In genomic region chr3:89490790-89491189, GRCm38 (mm10) we compare ENCODE assay signal across 17 mouse cellular contexts. TPM values are rescaled to one million over a fixed set of nuclear protein-coding genes. Genes with fewer than 3 reads are reported as not detected.
DNase-seq lines count a peak whose midpoint lies in the region; ATAC-seq and TF ChIP-seq lines count a peak whose summit lies in the region.
"Had no signal": no experiment of that assay in that cellular context is flagged by ENCODE, and none has a peak within 500 bp of the region (broad histone marks: within the 10 kb centered on the region; RNA-seq: fewer than 3 reads in every experiment).

No protein-coding gene starts in this region.

- TF ChIP-seq POLR2A in liver, adult 2 months (IDR thresholded peaks at IDR 0.05; ENCODE audit: extremely low read depth, insufficient read depth, low read length) = no peak
- no peak for TF ChIP-seq POLR2A in ES-Bruce4 (IDR thresholded peaks at IDR 0.05; ENCODE audit: insufficient read depth, low read length)

- no peaks in the 10 kb centered on the region for H3K36me3 ChIP-seq in liver, adult 2 months (ENCODE audit: control insufficient read depth, insufficient read depth, low read length)
- H3K36me3 ChIP-seq in liver, embryonic 11.5 days (ENCODE audit: control insufficient read depth, insufficient read depth, low read length) = no peaks in the 10 kb centered on the region
- no peaks in the 10 kb centered on the region for H3K36me3 ChIP-seq in ES-Bruce4 (ENCODE audit: control insufficient read depth, insufficient read depth, low read length, poor library complexity, severe bottlenecking)
- no peaks in the 10 kb centered on the region for H3K36me3 ChIP-seq in hindbrain, embryonic 16.5 days (ENCODE audit: control insufficient read depth, insufficient read depth, low read length)
- H3K36me3 ChIP-seq: forebrain, embryonic 12.5 days; midbrain, embryonic 13.5 days had no signal

- H3K9ac ChIP-seq in liver, adult 2 months (ENCODE audit: low read depth, low read length) = no peak overlapping the region
- no peak overlapping the region for H3K9ac ChIP-seq in liver, embryonic 11.5 days (ENCODE audit: low read depth, low read length)
- H3K9ac ChIP-seq in ES-Bruce4 (ENCODE audit: low read depth, poor library complexity, severe bottlenecking) = no peak overlapping the region
- H3K9ac ChIP-seq in hindbrain, embryonic 16.5 days (ENCODE audit: low read depth, low read length) = no peak overlapping the region
- H3K9ac ChIP-seq: forebrain, embryonic 12.5 days; midbrain, embryonic 13.5 days had no signal

- DNase-seq in liver, adult 2 months (ENCODE audit: extremely low read depth, low read depth, low spot score) = no peak
- no peak for DNase-seq in liver, embryonic 11.5 days (ENCODE audit: low spot score)
- DNase-seq in 416B (ENCODE audit: low read depth) = peak; percentile 26
- DNase-seq in induced T-regulatory cell, adult 2 months (ENCODE audit: low read depth) = peak; percentile 36
- DNase-seq in cerebellum, adult 9-11 months = no peak
- DNase-seq: cerebellum, adult 11 months; cerebellum, postnatal 25 days; kidney, adult 9 months; lung, adult 18-20 months had no signal

- no peaks in the 10 kb centered on the region for H3K27me3 ChIP-seq in liver, adult 2 months (ENCODE audit: control insufficient read depth, insufficient read depth, low read length)
- peaks cover 3% of the 10 kb centered on the region for H3K27me3 ChIP-seq in liver, embryonic 11.5 days (replicated peaks; ENCODE audit: control insufficient read depth, insufficient read depth, low read length)
- H3K27me3 ChIP-seq in ES-Bruce4 (ENCODE audit: control insufficient read depth, insufficient read depth, low read length, poor library complexity, severe bottlenecking) = no peaks in the 10 kb centered on the region
- no peaks in the 10 kb centered on the region for H3K27me3 ChIP-seq in hindbrain, embryonic 16.5 days (replicated peaks; ENCODE audit: control insufficient read depth, insufficient read depth, low read length)
- H3K27me3 ChIP-seq: forebrain, embryonic 12.5 days had no signal

- TF ChIP-seq EP300 in ES-Bruce4 (IDR thresholded peaks at IDR 0.05; ENCODE audit: insufficient read depth, low read depth, low read length) = no peak

- TF ChIP-seq CTCF in liver, adult 2 months (IDR thresholded peaks at IDR 0.05; ENCODE audit: low read depth, low read length) = peak; percentile 21; the same call in 1 of the 2 replicates
- TF ChIP-seq CTCF in ES-Bruce4 (IDR thresholded peaks at IDR 0.05; ENCODE audit: low read depth, low read length) = peak; percentile 47

- 90% methylated on average over 3 of the region's 3 CpGs for WGBS in liver, adult 2 months
- 80% methylated on average over 3 of the region's 3 CpGs for WGBS in liver, embryonic 11.5 days
- 84% methylated on average over 3 of the region's 3 CpGs for WGBS in hindbrain, embryonic 16.5 days

- ATAC-seq in liver, embryonic 11.5 days (replicated peaks; ENCODE audit: low FRiP score) = no peak
- no peak for ATAC-seq in hindbrain, embryonic 16.5 days
- ATAC-seq: hindbrain, postnatal 0 days; midbrain, embryonic 13.5 days had no signal

- H3K9me3 ChIP-seq in liver, embryonic 11.5 days (ENCODE audit: control insufficient read depth, low read length) = no peaks in the 10 kb centered on the region
- no peaks in the 10 kb centered on the region for H3K9me3 ChIP-seq in ES-Bruce4 (replicated peaks; ENCODE audit: control insufficient read depth, insufficient read depth, low read length, poor library complexity, severe bottlenecking)
- H3K9me3 ChIP-seq in hindbrain, embryonic 16.5 days (ENCODE audit: control insufficient read depth, low read length) = no peaks in the 10 kb centered on the region
- H3K9me3 ChIP-seq: forebrain, embryonic 12.5 days; midbrain, embryonic 13.5 days had no signal

- no peak overlapping the region for H3K27ac ChIP-seq in liver, adult 2 months (replicated peaks; ENCODE audit: insufficient read depth, low read depth, low read length)
- no peak overlapping the region for H3K27ac ChIP-seq in liver, embryonic 11.5 days (ENCODE audit: low read depth, low read length)
- no peak overlapping the region for H3K27ac ChIP-seq in ES-Bruce4 (ENCODE audit: insufficient read depth, low read length)
- no peak overlapping the region for H3K27ac ChIP-seq in hindbrain, embryonic 16.5 days (ENCODE audit: low read depth, low read length)
- H3K27ac ChIP-seq: forebrain, embryonic 12.5 days; hindbrain, postnatal 0 days; left cerebral cortex, adult 2 months; midbrain, embryonic 13.5 days had no signal

- no peaks in the 10 kb centered on the region for H3K79me2 ChIP-seq in liver, adult 2 months (ENCODE audit: control insufficient read depth, insufficient read depth, low read length)

- H3K4me1 ChIP-seq in liver, adult 2 months (ENCODE audit: control insufficient read depth, insufficient read depth, low read length) = no peaks in the 10 kb centered on the region
- H3K4me1 ChIP-seq in liver, embryonic 11.5 days (replicated peaks; ENCODE audit: control insufficient read depth, insufficient read depth, low read length) = no peaks in the 10 kb centered on the region
- no peaks in the 10 kb centered on the region for H3K4me1 ChIP-seq in ES-Bruce4 (ENCODE audit: control insufficient read depth, insufficient read depth, low read length)
- no peaks in the 10 kb centered on the region for H3K4me1 ChIP-seq in hindbrain, embryonic 16.5 days (ENCODE audit: control insufficient read depth, insufficient read depth, low read depth, low read length)
- H3K4me1 ChIP-seq: forebrain, embryonic 12.5 days had no signal

- no peak overlapping the region for H3K4me2 ChIP-seq in liver, embryonic 11.5 days
- no peak overlapping the region for H3K4me2 ChIP-seq in hindbrain, embryonic 16.5 days (ENCODE audit: low read length)
- H3K4me2 ChIP-seq: forebrain, embryonic 12.5 days; heart, embryonic 11.5 days; midbrain, embryonic 13.5 days had no signal

- H3K4me3 ChIP-seq in liver, adult 2 months (ENCODE audit: insufficient read depth, low read depth, low read length) = no peak overlapping the region
- no peak overlapping the region for H3K4me3 ChIP-seq in liver, embryonic 11.5 days (ENCODE audit: low read depth, low read length)
- H3K4me3 ChIP-seq in ES-Bruce4 (ENCODE audit: low read depth, low read length) = no peak overlapping the region
- no peak overlapping the region for H3K4me3 ChIP-seq in hindbrain, embryonic 16.5 days (ENCODE audit: low read length)
- H3K4me3 ChIP-seq: forebrain, embryonic 12.5 days; left cerebral cortex, adult 2 months; midbrain, embryonic 13.5 days had no signal

RNA-seq across cellular contexts. Expression of gene Kcnn3, which starts 29.2 kb away (rescaled TPM):
- total RNA-seq in liver, adult 2 months (2014; rRNA removed) = under 0.01 and 0.13 TPM in 2 replicates
- polyA plus RNA-seq in liver, adult 2 months (2012; rRNA removed) = 0.06 TPM in 1 of 2 replicates, not detected in the other
- polyA plus RNA-seq in liver, embryonic 11.5 days (2014; fragmentation: Nextera tagmentation; extraction: Ambion mirVana) = 0.19 and 0.45 TPM in 2 replicates
- polyA plus RNA-seq in ES-Bruce4 (2011; ENCODE audit: insufficient read depth, insufficient read length, low read depth, missing spikeins) = 0.93 and 1.0 TPM in 2 replicates
- 9.0 and 10.4 TPM in 2 replicates for polyA plus RNA-seq in hindbrain, embryonic 16.5 days (2015; fragmentation: Nextera tagmentation; extraction: Ambion mirVana)
- total RNA-seq: neutrophil, adult 5-6 weeks had no signal

RNA-seq across cellular contexts. Expression of gene Pmvk, which starts 36.4 kb away (rescaled TPM):
- 79.5 and 112 TPM in 2 replicates for total RNA-seq in liver, adult 2 months (2014; rRNA removed)
- polyA plus RNA-seq in liver, adult 2 months (2012; rRNA removed) = 82.1 and 108 TPM in 2 replicates
- 58.0 and 58.3 TPM in 2 replicates for polyA plus RNA-seq in liver, embryonic 11.5 days (2014; fragmentation: Nextera tagmentation; extraction: Ambion mirVana)
- polyA plus RNA-seq in ES-Bruce4 (2011; ENCODE audit: insufficient read depth, insufficient read length, low read depth, missing spikeins) = 48.3 and 51.9 TPM in 2 replicates
- 137 and 156 TPM in 2 replicates for polyA plus RNA-seq in hindbrain, embryonic 16.5 days (2015; fragmentation: Nextera tagmentation; extraction: Ambion mirVana)

RNA-seq across cellular contexts. Expression of gene Pbxip1, which starts 54.3 kb away (rescaled TPM):
- total RNA-seq in liver, adult 2 months (2014; rRNA removed) = 5.7 and 5.9 TPM in 2 replicates
- 6.6 and 9.1 TPM in 2 replicates for polyA plus RNA-seq in liver, adult 2 months (2012; rRNA removed)
- polyA plus RNA-seq in liver, embryonic 11.5 days (2014; fragmentation: Nextera tagmentation; extraction: Ambion mirVana) = 8.3 and 8.7 TPM in 2 replicates
- 12.2 and 13.6 TPM in 2 replicates for polyA plus RNA-seq in ES-Bruce4 (2011; ENCODE audit: insufficient read depth, insufficient read length, low read depth, missing spikeins)
- 25.0 and 26.4 TPM in 2 replicates for polyA plus RNA-seq in hindbrain, embryonic 16.5 days (2015; fragmentation: Nextera tagmentation; extraction: Ambion mirVana)

Comparison
In these comparisons a context has a peak if more than half of its experiments do, and no peak if none do; other contexts are left out.
1. DNase-seq: peak in 416B (single experiment) and induced T-regulatory cell, adult 2 months (single experiment); none in liver, adult 2 months (single experiment), liver, embryonic 11.5 days (single experiment) and cerebellum, adult 9-11 months (single experiment).